Mouse (Mus musculus) embryo, embryonic 9.5 days (tissue): ENCODE results near the gene Map9.
"Not testable (repeated sequence)": the region's sequence is repeated elsewhere in the genome, so short reads cannot be mapped to it uniquely, and the experiment has no call there.

ENCODE experiments used
- DNase-seq: peaks from one replicate; pipeline ENCODE4 v3.0.0-alpha.2; 2017; ENCODE audit errors: extremely low spot score

Gene Map9

GRCm38 (mm10) chr3:82357797-82358524 lies at the start of gene Map9:
TSS of gene Map9 (plus strand) at chr3:82358044.
- peak; percentile 91 for DNase-seq

GRCm38 (mm10) chr3:82315728-82316127 lies 42.1 kb upstream of the Map9 start:
- DNase-seq = no peak

DNA sequence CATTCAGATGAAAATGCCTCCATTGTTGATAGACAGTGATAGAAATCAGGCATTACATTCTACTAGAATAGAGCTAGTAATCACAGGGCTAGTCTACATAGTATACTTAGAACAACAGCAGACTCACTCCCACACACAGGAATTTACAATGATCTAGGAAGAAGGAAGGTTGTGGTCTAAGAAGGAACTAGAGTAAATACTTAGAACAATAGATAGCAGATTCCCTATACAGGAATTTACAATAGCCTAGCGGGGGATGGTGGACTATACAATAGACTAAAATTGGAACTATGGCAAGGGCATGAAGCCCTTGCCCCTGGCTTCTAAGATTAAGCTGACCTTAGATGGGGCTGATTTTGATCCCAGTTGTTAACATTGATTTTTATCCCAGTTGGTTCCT lies 31.1 kb upstream of the Map9 start:
- not testable (repeated sequence) for DNase-seq

GRCm38 (mm10) chr3:82332067-82332466 lies 25.8 kb upstream of the Map9 start:
- no peak for DNase-seq

DNA sequence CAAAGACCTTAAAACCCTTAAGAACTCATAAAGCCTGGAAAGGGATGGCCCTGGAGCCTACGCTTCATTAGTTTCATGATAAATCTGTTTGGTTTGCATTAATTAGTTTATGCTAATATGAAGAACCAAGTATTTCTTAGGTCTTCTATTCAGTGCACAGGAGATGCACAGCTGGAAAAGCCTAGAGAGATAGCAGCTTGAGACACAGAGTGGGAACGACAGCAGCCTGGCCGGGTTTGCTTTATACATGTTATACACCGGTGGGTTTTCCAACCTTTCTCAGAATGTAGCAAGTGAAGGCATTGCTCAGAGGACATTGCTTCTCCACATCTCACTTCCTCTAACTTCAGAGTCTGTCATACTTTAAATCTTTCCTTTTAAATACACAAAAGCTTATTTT lies 25.3 kb upstream of the Map9 start:
- DNase-seq = no peak

- DNase-seq = peak; percentile 77
These were observed 24.5 kb upstream of the Map9 start for GRCm38 (mm10) chr3:82333128-82333969.

GRCm38 (mm10) chr3:82340111-82340510 lies 17.7 kb upstream of the Map9 start:
- DNase-seq = no peak

- no peak for DNase-seq
These were observed 9.5 kb upstream of the Map9 start for GRCm38 (mm10) chr3:82348277-82348860.

- DNase-seq = no peak
These were observed 7.5 kb upstream of the Map9 start for GRCm38 (mm10) chr3:82350321-82350720.

DNA sequence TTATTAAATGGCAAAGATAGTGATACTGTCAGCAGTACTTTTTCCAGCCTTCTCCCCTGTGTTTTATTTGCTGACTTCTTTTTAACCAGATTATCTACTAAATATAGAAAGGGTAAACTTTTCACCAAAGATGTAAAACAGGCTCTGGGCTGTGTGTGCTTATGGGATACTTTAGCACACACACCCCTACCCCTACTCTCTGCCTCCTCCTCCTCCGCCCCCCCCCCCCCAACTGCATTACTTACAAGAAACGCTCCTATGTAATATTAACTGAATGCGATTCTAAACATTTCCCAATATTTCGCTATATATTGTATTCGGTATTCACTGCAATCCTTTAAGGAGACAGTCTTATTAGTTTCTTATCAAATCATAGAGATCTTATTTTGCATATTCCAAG lies 504 bp upstream of the Map9 start:
- no peak for DNase-seq

GRCm38 (mm10) chr3:82359036-82359435 lies 1.2 kb downstream of the Map9 start:
- DNase-seq = no peak

DNA sequence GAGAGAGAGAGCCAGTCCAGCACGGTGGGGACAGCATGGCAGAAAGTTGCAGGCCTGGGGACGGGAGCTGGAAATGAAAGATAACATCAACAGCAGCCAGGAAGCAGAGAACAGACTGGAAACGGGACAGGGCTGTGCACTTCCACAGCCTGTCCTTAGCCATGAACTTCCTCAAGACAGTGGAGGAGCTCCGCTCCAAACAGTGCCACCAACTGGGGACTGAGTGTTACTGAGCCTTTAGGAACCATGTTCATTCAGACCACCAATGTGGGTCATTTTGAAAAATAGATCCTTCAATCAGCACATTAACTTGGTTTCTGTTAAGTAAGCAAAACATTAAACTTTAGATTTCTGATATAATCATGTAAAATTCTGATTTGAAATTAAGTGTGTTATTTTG lies 4.6 kb downstream of the Map9 start:
- no peak for DNase-seq

GRCm38 (mm10) chr3:82364505-82364904 lies 6.7 kb downstream of the Map9 start:
- DNase-seq = no peak

DNA sequence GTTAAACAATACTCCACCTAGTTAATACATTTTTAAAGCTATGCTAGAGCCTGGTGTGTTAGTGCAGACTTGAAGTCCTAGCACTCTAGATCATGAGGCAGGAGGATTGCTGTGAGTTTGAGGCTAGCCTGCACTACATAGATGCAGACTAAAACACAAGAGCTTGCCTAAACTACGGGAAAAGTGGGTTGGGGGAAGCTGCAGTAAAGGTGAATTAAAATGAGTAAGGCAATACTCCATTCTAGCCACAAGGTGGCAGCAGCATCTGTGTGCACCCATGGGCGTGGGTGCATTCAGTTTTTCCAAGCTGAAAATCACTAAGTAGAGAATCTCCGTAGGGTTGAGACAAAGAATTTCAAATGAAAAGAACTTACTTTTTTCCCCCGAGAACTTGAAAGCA lies 7.1 kb downstream of the Map9 start:
- no peak for DNase-seq

- no peak for DNase-seq
These were observed 11.4 kb downstream of the Map9 start for GRCm38 (mm10) chr3:82369063-82369860.

- no peak for DNase-seq
These were observed 12.7 kb downstream of the Map9 start for GRCm38 (mm10) chr3:82370439-82371011.

- DNase-seq = no peak
These were observed 19.1 kb downstream of the Map9 start for GRCm38 (mm10) chr3:82376965-82377364.

DNA sequence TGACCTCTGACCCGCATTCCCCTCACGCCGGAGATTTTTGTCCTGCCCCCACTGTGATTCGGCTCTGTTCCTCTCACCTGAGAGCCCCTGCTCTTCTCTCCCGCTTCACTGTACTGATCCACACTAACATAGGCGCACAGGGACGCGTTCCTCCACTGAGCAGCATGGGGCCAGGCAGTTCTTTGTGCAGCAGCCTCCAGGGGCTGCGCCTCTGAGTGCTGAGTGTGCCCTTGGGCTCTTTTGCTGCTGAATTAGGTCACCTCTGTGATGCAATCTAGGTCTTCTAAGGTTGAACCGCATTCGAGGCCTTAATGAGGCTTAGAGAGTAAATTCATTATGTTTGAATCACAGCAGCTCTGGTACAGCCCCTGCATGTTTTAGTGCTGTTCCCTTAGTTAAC lies 24.5 kb downstream of the Map9 start:
- no peak for DNase-seq

- no peak for DNase-seq
These were observed 27.2 kb downstream of the Map9 start for GRCm38 (mm10) chr3:82385091-82385490.

- no peak for DNase-seq
These were observed 48.0 kb downstream of the Map9 start for GRCm38 (mm10) chr3:82405830-82406229.

DNA sequence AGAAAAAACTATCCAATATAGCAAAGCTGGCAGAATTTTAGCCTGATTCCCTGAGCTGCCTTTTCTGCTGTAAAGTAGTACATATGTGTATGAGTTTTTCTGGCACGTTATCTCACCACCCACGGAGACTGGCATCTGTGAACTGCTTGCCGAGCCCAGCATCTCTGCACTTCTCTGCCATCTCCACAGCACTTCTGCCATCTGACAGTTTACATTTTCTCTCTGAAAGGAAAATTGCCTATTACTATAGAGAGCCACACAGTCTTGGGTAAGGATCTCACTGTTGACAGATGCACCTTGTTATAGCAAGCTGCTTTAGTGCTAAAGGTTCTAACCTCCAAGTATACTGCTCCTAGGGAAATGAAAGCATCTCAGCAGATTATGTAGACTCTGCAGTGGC lies 48.5 kb downstream of the Map9 start:
- DNase-seq = no peak

DNA sequence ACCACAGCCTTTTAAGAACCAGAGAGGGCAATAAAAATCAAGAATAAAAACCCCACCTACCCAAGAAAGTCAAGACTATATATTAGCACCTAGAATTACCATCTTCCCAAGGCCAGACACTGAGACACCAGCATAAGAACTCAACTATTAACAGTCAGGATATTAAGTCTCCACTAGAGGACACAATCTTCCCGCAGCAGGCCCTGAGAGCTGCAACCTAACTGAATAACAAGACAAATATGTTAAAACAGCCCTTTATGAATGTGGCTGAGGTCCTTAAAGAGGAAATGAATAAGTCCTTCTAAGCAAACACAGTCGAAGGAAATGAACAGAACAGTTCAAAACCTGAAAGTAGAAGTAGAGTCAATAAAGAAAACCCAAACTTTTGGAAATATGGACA lies 49.6 kb downstream of the Map9 start:
- DNase-seq = no peak
